Mouse (Mus musculus) embryonic fibroblast, embryonic 13.5 days (primary cell): ENCODE results near the gene Arid1b.

Source experiments
- CTCF ChIP-seq: IDR thresholded peaks from 2 replicates; pipeline ENCODE4 v1.5.1; 2011; ENCODE audit warnings: mild to moderate bottlenecking, control low read depth, low read length, moderate library complexity, borderline replicate concordance; ENCODE audit not compliant: insufficient read depth
- POLR2A ChIP-seq: IDR thresholded peaks from 2 replicates; pipeline ENCODE4 v1.6.1; 2011; ENCODE audit warnings: low read depth, mild to moderate bottlenecking, control low read depth, low read length, moderate library complexity

GRCm38 (mm10) chr17:5372951-5373350 lies 378.8 kb downstream of the Arid1b start:
- TF ChIP-seq CTCF (no peak), POLR2A (no peak)
